Mouse (Mus musculus): ENCODE data around the gene Tfb2m. TPM values are rescaled to one million over a fixed set of nuclear protein-coding genes. Genes with fewer than 3 reads are reported as not detected.

The Tfb2m gene
- polyA plus RNA-seq, 1 experiment from 2014 or later, result 30.5 TPM

DNA sequence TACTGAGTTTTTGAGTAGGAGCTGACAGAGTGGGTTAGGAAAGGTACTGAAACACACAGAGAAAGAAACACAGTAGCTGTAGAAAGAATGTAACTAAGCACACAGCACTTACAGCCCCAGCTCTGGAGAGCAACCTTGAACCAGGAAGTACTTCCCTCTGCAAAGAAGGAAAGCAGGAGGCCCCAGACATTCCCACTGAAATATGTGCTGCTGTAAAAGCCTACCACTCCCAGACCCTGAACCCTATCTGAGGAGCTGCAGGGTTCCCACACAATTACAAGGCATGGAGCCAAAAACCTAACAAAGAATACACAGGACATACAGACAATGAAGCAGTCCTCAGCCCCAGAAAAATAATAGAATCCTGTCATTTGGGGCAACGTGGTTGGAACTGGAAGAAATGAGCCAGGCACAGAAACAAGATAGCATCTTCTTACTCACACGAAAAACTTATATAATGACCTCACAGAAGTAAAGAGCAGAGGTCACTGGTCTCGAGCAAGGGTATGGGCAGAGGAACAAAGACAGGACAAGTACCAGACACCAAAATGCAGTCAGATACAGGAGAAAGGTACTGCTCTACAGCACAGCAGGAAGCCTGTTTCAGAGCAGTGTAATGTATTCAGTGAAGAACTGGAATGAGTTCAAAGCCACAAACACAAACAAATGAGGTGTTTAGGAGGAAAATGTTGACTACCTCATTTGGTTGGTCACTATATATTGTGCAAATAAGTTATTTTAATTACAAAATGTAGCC is 60.1 kb downstream of the Tfb2m start:
- Histone ChIP-seq H3K4me1 (peaks cover 9% of the 10 kb centered on the region; the same call in 1 of the 2 replicates), H3K27me3 (no peaks in the 10 kb centered on the region), H3K36me3 (no peaks in the 10 kb centered on the region), H3K27ac (peak overlapping the region; percentile 19; the same call in 1 of the 2 replicates), H3K4me3 (no peak overlapping the region), H3K4me2 (no peak overlapping the region), H3K9me3 (no peaks in the 10 kb centered on the region), H3K9ac (no peak overlapping the region)
- ATAC-seq (ENCODE audit: borderline replicate concordance, extremely low read depth, low FRiP score, low TSS enrichment), result peak; percentile 12; the same call in 1 of the 2 replicates
- WGBS, result 29% methylated on average over 3 of the region's 3 CpGs

DNA sequence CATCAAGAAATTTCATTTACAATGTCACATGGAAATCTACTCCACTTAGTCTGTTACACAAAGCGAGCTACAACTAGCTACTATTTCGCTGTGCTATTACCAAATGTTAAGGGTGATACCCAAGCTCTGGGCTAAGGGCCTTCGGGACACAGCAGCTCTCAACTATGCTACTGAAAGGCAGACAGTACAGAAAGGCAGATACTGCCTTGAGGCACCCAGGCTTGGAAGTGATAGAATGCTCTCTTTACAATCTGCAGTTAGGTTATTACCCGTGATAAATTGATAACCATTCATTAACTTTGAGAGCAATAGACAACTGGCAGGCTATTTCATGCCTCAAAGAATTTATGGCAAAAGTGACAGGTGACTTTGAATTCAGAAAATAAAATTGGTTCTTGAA is 65.2 kb downstream of the Tfb2m start:
- Histone ChIP-seq H3K4me3 (no peak overlapping the region), H3K9me3 (no peaks in the 10 kb centered on the region), H3K4me2 (no peak overlapping the region), H3K27me3 (no peaks in the 10 kb centered on the region), H3K27ac (no peak overlapping the region), H3K36me3 (no peaks in the 10 kb centered on the region), H3K9ac (no peak overlapping the region), H3K4me1 (peaks cover 5% of the 10 kb centered on the region; the same call in 1 of the 2 replicates)
- no peak for ATAC-seq (ENCODE audit: borderline replicate concordance, extremely low read depth, low FRiP score, low TSS enrichment)
- WGBS, result 71% methylated on average over 4 of the region's 4 CpGs

Other genes starting within 250 kb of the Tfb2m start
- 16.9 and 18.3 TPM in 2 replicates for gene Smyd3, start 28.2 kb downstream of the Tfb2m start, polyA plus RNA-seq (2015; fragmentation: Nextera tagmentation; extraction: Ambion mirVana)
- 16.1 and 18.0 TPM in 2 replicates for gene Cnst, start 103 bp upstream of the Tfb2m start, polyA plus RNA-seq (2015; fragmentation: Nextera tagmentation; extraction: Ambion mirVana)
- 72.9 and 76.7 TPM in 2 replicates for gene Sccpdh, start 121.9 kb upstream of the Tfb2m start, polyA plus RNA-seq (2015; fragmentation: Nextera tagmentation; extraction: Ambion mirVana)
- not detected in 2 replicates for gene Kif28, start 199.0 kb upstream of the Tfb2m start, polyA plus RNA-seq (2015; fragmentation: Nextera tagmentation; extraction: Ambion mirVana)